Mouse (Mus musculus): Measurements from ENCODE around the gene Fam71f2.

DNA sequence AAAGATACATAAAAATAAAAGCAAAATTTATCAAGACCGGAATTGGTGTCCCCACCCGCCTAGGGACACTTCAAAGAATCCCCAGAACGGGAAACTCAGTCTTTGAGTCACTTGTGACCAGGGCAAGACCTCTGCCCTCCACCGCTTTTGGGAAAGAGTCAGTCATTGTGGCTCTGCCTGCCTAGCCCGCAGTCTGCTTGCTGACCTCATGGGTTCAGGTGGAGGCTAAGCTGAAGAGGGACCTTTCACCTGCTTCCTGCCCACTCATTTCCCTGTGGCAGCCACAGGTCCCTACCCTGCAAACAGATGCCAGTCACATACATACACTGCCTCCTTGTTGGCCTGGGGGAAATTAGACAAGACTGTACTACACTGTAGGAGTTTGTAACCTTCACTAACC, 32.8 kb upstream of the Fam71f2 start:
- TF ChIP-seq GATA1 (IDR thresholded peaks at IDR 0.05; ENCODE audit: low read length) (no peak), TAL1 (IDR thresholded peaks at IDR 0.05; ENCODE audit: low read length) (no peak)
